Mouse (Mus musculus) embryonic facial prominence, embryonic 12.5 days (tissue): ENCODE data around the gene Atf7ip. TPM values are rescaled to one million over a fixed set of nuclear protein-coding genes. Genes with fewer than 3 reads are reported as not detected.

Experiments used
- ATAC-seq: fragments of 200-750 bp; cut with Nextera tagmentation; 2 replicates; pipeline ENCODE4 v1.8.0; 2017; ENCODE audit not compliant: insufficient number of reproducible peaks, insufficient read depth, low FRiP score, low TSS enrichment
- H3K27ac ChIP-seq: fragments of 300-500 bp; sonication (generic); 2 replicates; pipeline ENCODE4 v1.5.1; 2016; ENCODE audit warnings: mild to moderate bottlenecking
- H3K27me3 ChIP-seq: fragments of 300-500 bp; sonication (generic); 2 replicates; pipeline ENCODE4 v1.6.1; 2016; ENCODE audit warnings: mild to moderate bottlenecking, moderate library complexity
- H3K36me3 ChIP-seq: fragments of 300-500 bp; sonication (generic); 2 replicates; pipeline ENCODE4 v1.6.1; 2016; ENCODE audit warnings: mild to moderate bottlenecking
- H3K4me1 ChIP-seq: fragments of 300-500 bp; sonication (generic); 2 replicates; pipeline ENCODE4 v1.6.1; 2016
- H3K4me2 ChIP-seq: fragments of 300-500 bp; sonication (generic); replicated peaks from 2 replicates; pipeline ENCODE4 v1.6.1; 2016; ENCODE audit warnings: mild to moderate bottlenecking, moderate library complexity
- H3K4me3 ChIP-seq: fragments of 300-500 bp; sonication (generic); 2 replicates; pipeline ENCODE4 v1.5.1; 2016; ENCODE audit warnings: mild to moderate bottlenecking
- H3K9ac ChIP-seq: fragments of 300-500 bp; sonication (generic); 2 replicates; pipeline ENCODE4 v1.6.1; 2016; ENCODE audit warnings: mild to moderate bottlenecking, moderate library complexity
- H3K9me3 ChIP-seq: fragments of 300-500 bp; sonication (generic); 2 replicates; pipeline ENCODE4 v1.6.1; 2016; ENCODE audit warnings: mild to moderate bottlenecking, moderate library complexity
- WGBS: fragments of 180-500 bp; shearing (Covaris S2); methylation state at CpG from one replicate; pipeline ENCODE4 v1.1.7; 2016; 5-methylcytosine and 5-hydroxymethylcytosine counted together
- polyA plus RNA-seq: library from polyadenylated mRNA; unstranded; fragments of >200 nt; fragmentation: Nextera tagmentation; extraction: Ambion mirVana; gene quantifications from 2 replicates; pipeline ENCODE4 v1.2.1, GENCODE M21; 2016

Gene Atf7ip
- polyA plus RNA-seq, 1 experiment from 2014 or later = 55.1 TPM

- Histone ChIP-seq H3K27ac (peak overlapping the region; percentile 97), H3K4me1 (peaks cover 8% of the 10 kb centered on the region; the same call in 1 of the 2 replicates)
These were observed 36.2 kb upstream of the Atf7ip start for GRCm38 (mm10) chr6:136469807-136470206.

GRCm38 (mm10) chr6:136470321-136471230, 35.4 kb upstream of the Atf7ip start:
- no peaks in the 10 kb centered on the region for H3K36me3 ChIP-seq
- H3K4me3 ChIP-seq = no peak overlapping the region
- peak overlapping the region; percentile 97 for H3K27ac ChIP-seq
- no peak overlapping the region for H3K9ac ChIP-seq
- no peaks in the 10 kb centered on the region for H3K27me3 ChIP-seq
- peak overlapping the region; percentile 5; the same call in 1 of the 2 replicates for H3K4me2 ChIP-seq
- H3K9me3 ChIP-seq = no peaks in the 10 kb centered on the region
- H3K4me1 ChIP-seq = peaks cover 15% of the 10 kb centered on the region
- 6% methylated on average over 31 of the region's 31 CpGs for WGBS
- peak; percentile 74 for ATAC-seq

More at GRCm38 (mm10) chr6:136469807-136470206, 36.2 kb upstream of the Atf7ip start:
- Histone ChIP-seq H3K9me3 (no peaks in the 10 kb centered on the region), H3K27me3 (no peaks in the 10 kb centered on the region), H3K4me2 (no peak overlapping the region), H3K9ac (no peak overlapping the region), H3K36me3 (no peaks in the 10 kb centered on the region), H3K4me3 (no peak overlapping the region)
- no peak for ATAC-seq
- WGBS = 69% methylated on average over 9 of the region's 9 CpGs

- Histone ChIP-seq H3K4me3 (no peak overlapping the region), H3K4me1 (peaks cover 17% of the 10 kb centered on the region), H3K27ac (peak overlapping the region; percentile 97), H3K4me2 (no peak overlapping the region), H3K9ac (no peak overlapping the region), H3K9me3 (no peaks in the 10 kb centered on the region), H3K27me3 (no peaks in the 10 kb centered on the region), H3K36me3 (no peaks in the 10 kb centered on the region)
- ATAC-seq = no peak
- WGBS = 32% methylated on average over 5 of the region's 5 CpGs
These were observed 34.4 kb upstream of the Atf7ip start for GRCm38 (mm10) chr6:136471601-136472000.

GRCm38 (mm10) chr6:136472779-136473178, 33.2 kb upstream of the Atf7ip start:
- H3K4me1 ChIP-seq = peaks cover 17% of the 10 kb centered on the region
- no peak overlapping the region for H3K9ac ChIP-seq
- H3K4me2 ChIP-seq = no peak overlapping the region
- no peak overlapping the region for H3K27ac ChIP-seq
- no peak overlapping the region for H3K4me3 ChIP-seq
- no peaks in the 10 kb centered on the region for H3K27me3 ChIP-seq
- H3K9me3 ChIP-seq = no peaks in the 10 kb centered on the region
- WGBS = 58% methylated on average over 6 of the region's 6 CpGs
- H3K36me3 ChIP-seq = no peaks in the 10 kb centered on the region
- no peak for ATAC-seq

GRCm38 (mm10) chr6:136473472-136474129, 32.4 kb upstream of the Atf7ip start:
- Histone ChIP-seq H3K36me3 (no peaks in the 10 kb centered on the region), H3K4me2 (no peak overlapping the region), H3K27me3 (no peaks in the 10 kb centered on the region), H3K9me3 (no peaks in the 10 kb centered on the region), H3K4me3 (no peak overlapping the region), H3K27ac (no peak overlapping the region), H3K4me1 (peaks cover 17% of the 10 kb centered on the region), H3K9ac (no peak overlapping the region)
- 74% methylated on average over 11 of the region's 11 CpGs for WGBS
- no peak for ATAC-seq

GRCm38 (mm10) chr6:136475171-136475860, 30.7 kb upstream of the Atf7ip start:
- Histone ChIP-seq H3K4me2 (no peak overlapping the region), H3K27ac (peak overlapping the region; percentile 54), H3K9me3 (no peaks in the 10 kb centered on the region), H3K9ac (no peak overlapping the region), H3K4me3 (no peak overlapping the region), H3K4me1 (peaks cover 9% of the 10 kb centered on the region), H3K27me3 (no peaks in the 10 kb centered on the region), H3K36me3 (no peaks in the 10 kb centered on the region)
- 29% methylated on average over 6 of the region's 6 CpGs for WGBS
- no peak for ATAC-seq

- WGBS = 55% methylated on average over 1 of the region's 1 CpGs
- ATAC-seq = no peak
These were observed 28.1 kb upstream of the Atf7ip start for GRCm38 (mm10) chr6:136477878-136478277.

GRCm38 (mm10) chr6:136483531-136483930, 22.4 kb upstream of the Atf7ip start:
- Histone ChIP-seq H3K4me3 (no peak overlapping the region), H3K9ac (no peak overlapping the region), H3K4me2 (no peak overlapping the region), H3K4me1 (no peaks in the 10 kb centered on the region), H3K36me3 (no peaks in the 10 kb centered on the region), H3K9me3 (no peaks in the 10 kb centered on the region), H3K27ac (no peak overlapping the region), H3K27me3 (no peaks in the 10 kb centered on the region)
- no peak for ATAC-seq
- WGBS = 80% methylated on average over 2 of the region's 2 CpGs

More at GRCm38 (mm10) chr6:136477878-136478277, 28.1 kb upstream of the Atf7ip start:
- Histone ChIP-seq H3K9me3 (no peaks in the 10 kb centered on the region), H3K4me1 (peaks cover 9% of the 10 kb centered on the region; the same call in 1 of the 2 replicates), H3K9ac (no peak overlapping the region), H3K36me3 (no peaks in the 10 kb centered on the region), H3K4me2 (no peak overlapping the region), H3K4me3 (no peak overlapping the region), H3K27ac (no peak overlapping the region), H3K27me3 (no peaks in the 10 kb centered on the region)

- no peak for ATAC-seq
- WGBS = 92% methylated on average over 3 of the region's 3 CpGs
- Histone ChIP-seq H3K36me3 (no peaks in the 10 kb centered on the region), H3K4me3 (no peak overlapping the region), H3K9ac (no peak overlapping the region), H3K27me3 (no peaks in the 10 kb centered on the region), H3K4me2 (no peak overlapping the region), H3K4me1 (no peaks in the 10 kb centered on the region), H3K9me3 (no peaks in the 10 kb centered on the region), H3K27ac (no peak overlapping the region)
These were observed 21.9 kb upstream of the Atf7ip start for GRCm38 (mm10) chr6:136484093-136484492.

- Histone ChIP-seq H3K9me3 (no peaks in the 10 kb centered on the region), H3K36me3 (no peaks in the 10 kb centered on the region), H3K27me3 (no peaks in the 10 kb centered on the region), H3K4me3 (no peak overlapping the region), H3K27ac (no peak overlapping the region), H3K4me2 (no peak overlapping the region), H3K4me1 (no peaks in the 10 kb centered on the region), H3K9ac (no peak overlapping the region)
- WGBS = 68% methylated on average over 4 of the region's 4 CpGs
- ATAC-seq = no peak
These were observed 19.8 kb upstream of the Atf7ip start for GRCm38 (mm10) chr6:136486166-136486565.

GRCm38 (mm10) chr6:136486801-136487553, 19.0 kb upstream of the Atf7ip start:
- Histone ChIP-seq H3K9me3 (no peaks in the 10 kb centered on the region), H3K9ac (no peak overlapping the region)

More at GRCm38 (mm10) chr6:136486801-136487553, 19.0 kb upstream of the Atf7ip start:
- ATAC-seq = no peak
- H3K4me2 ChIP-seq = peak overlapping the region; percentile 39
- H3K27me3 ChIP-seq = no peaks in the 10 kb centered on the region
- no peak overlapping the region for H3K27ac ChIP-seq
- H3K4me3 ChIP-seq = peak overlapping the region; percentile 17; the same call in 1 of the 2 replicates
- H3K4me1 ChIP-seq = no peaks in the 10 kb centered on the region
- no peaks in the 10 kb centered on the region for H3K36me3 ChIP-seq
- WGBS = 47% methylated on average over 36 of the region's 36 CpGs
